Comparison of ENCODE assay signal across 11 mouse cellular contexts in the genomic region with DNA sequence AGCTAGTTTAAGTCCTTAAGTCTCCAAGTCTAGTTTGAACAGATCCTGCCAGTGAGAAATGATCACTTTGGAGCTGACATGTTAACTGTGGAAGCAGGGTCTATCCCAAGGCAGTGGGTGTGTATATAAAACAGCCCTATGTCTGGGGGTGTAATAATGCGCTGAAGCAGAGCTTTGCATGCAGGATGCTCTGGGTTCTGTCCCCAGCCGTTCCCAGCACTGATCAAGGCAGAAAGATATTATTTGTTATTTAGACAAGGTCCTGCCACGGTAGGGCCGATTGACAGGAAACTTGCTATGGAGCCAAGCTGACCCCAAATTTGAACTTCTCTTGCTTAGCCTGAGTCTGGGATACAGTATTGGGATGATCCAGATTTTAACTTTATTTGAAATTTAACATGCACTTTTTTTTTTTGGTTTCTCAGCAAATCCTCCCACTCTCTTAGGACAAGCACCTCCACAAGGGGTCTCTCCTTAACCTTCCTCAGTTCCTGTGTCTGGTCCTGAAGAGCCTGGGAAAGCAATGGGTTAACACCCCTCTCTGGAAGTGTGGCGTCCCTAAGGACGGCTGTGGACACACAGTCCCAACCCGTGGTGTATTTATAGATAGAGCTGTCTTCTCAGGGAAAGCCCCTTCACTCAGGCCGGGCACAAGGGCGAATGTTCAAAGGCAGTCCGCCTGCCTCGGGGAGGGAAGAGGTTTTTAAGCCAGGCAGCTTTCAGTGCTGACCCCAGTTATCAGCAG. TPM values are rescaled to one million over a fixed set of nuclear protein-coding genes. Genes with fewer than 3 reads are reported as not detected.
A peak's percentile ranks its signal among the peaks of the same experiment; 100 is the strongest.
DNase-seq lines count a peak whose midpoint lies in the region; ATAC-seq and TF ChIP-seq lines count a peak whose summit lies in the region.
"Had no signal": no experiment of that assay in that cellular context is flagged by ENCODE, and none has a peak within 500 bp of the region (broad histone marks: within the 10 kb centered on the region; RNA-seq: fewer than 3 reads in every experiment).

No protein-coding gene starts in this region.

- DNase-seq in heart, adult 18-20 months, result peak; percentile 59 to 78
- no peak for DNase-seq in heart, postnatal 25 days (ENCODE audit: low spot score)
- peak; percentile 30 for DNase-seq in retina, postnatal 1 day
- DNase-seq in retina, embryonic 14.5 days (ENCODE audit: low spot score), result no peak
- DNase-seq in stomach, postnatal 0 days (ENCODE audit: low spot score), result no peak
- no peak for DNase-seq in thymus, postnatal 10 days (ENCODE audit: low spot score in 2 of 2)
- DNase-seq in frontal cortex, postnatal 10 days (ENCODE audit: low spot score in 2 of 2), result no peak
- DNase-seq: kidney, postnatal 14 days had no signal

- H3K4me3 ChIP-seq in heart, embryonic 14.5 days (ENCODE audit: control insufficient read depth in 1 of 2, insufficient read depth in 1 of 2, low read depth in 1 of 2, low read length in 2 of 2), result no peak overlapping the region
- H3K4me3 ChIP-seq in stomach, postnatal 0 days (ENCODE audit: low read depth, low read length), result no peak overlapping the region
- H3K4me3 ChIP-seq: erythroblast, embryonic 14.5 days; limb, embryonic 13.5 days had no signal

- H3K36me3 ChIP-seq in heart, embryonic 14.5 days (ENCODE audit: control insufficient read depth, insufficient read depth, low read length), result no peaks in the 10 kb centered on the region
- H3K36me3 ChIP-seq in stomach, postnatal 0 days (ENCODE audit: control insufficient read depth, insufficient read depth, low read length), result no peaks in the 10 kb centered on the region
- H3K36me3 ChIP-seq: limb, embryonic 13.5 days had no signal

- TF ChIP-seq CTCF in stomach, postnatal 0 days (IDR thresholded peaks at IDR 0.05; ENCODE audit: low read depth), result peak; percentile 57

- peak overlapping the region; percentile 14; the same call in 1 of the 2 replicates for H3K9ac ChIP-seq in heart, embryonic 14.5 days (ENCODE audit: low read length)
- H3K9ac ChIP-seq in stomach, postnatal 0 days (ENCODE audit: low read length), result no peak overlapping the region
- H3K9ac ChIP-seq: limb, embryonic 13.5 days had no signal

- peaks cover 53 to 82% of the 10 kb centered on the region in 2 experiments for H3K4me1 ChIP-seq in heart, embryonic 14.5 days (ENCODE audit: control insufficient read depth in 2 of 2, insufficient read depth in 2 of 2, low read length in 2 of 2)
- H3K4me1 ChIP-seq in stomach, postnatal 0 days (replicated peaks; ENCODE audit: control insufficient read depth, insufficient read depth), result peaks cover 9% of the 10 kb centered on the region

- peak; percentile 51 for ATAC-seq in heart, embryonic 14.5 days (ENCODE audit: insufficient number of reproducible peaks, insufficient read depth, low FRiP score, low read depth)
- ATAC-seq in stomach, postnatal 0 days (ENCODE audit: low FRiP score, low TSS enrichment), result 0 out of 2 replicates have a peak, but pooled peaks have one; percentile 8

- peak overlapping the region; percentile 44 for H3K4me2 ChIP-seq in heart, embryonic 14.5 days (ENCODE audit: low read length)
- H3K4me2 ChIP-seq in stomach, postnatal 0 days (replicated peaks; ENCODE audit: low read depth), result no peak overlapping the region

- H3K9me3 ChIP-seq in heart, embryonic 14.5 days (ENCODE audit: control insufficient read depth, low read length), result no peaks in the 10 kb centered on the region
- no peaks in the 10 kb centered on the region for H3K9me3 ChIP-seq in stomach, postnatal 0 days (ENCODE audit: control insufficient read depth, low read length)
- H3K9me3 ChIP-seq: limb, embryonic 13.5 days had no signal

- WGBS in heart, embryonic 14.5 days, result 14% methylated on average over 11 of the region's 11 CpGs
- WGBS in stomach, postnatal 0 days, result 25% methylated on average over 11 of the region's 11 CpGs

- peak overlapping the region; percentile 83 to 88 for H3K27ac ChIP-seq in heart, embryonic 14.5 days (replicated peaks in 1 of 2; ENCODE audit: control insufficient read depth in 1 of 2, insufficient read depth in 1 of 2, low read depth in 2 of 2, low read length in 2 of 2)
- H3K27ac ChIP-seq in stomach, postnatal 0 days (replicated peaks), result peak overlapping the region; percentile 97
- H3K27ac ChIP-seq: limb, embryonic 13.5 days had no signal

- no peaks in the 10 kb centered on the region for H3K27me3 ChIP-seq in heart, embryonic 14.5 days (ENCODE audit: control insufficient read depth, insufficient read depth, low read length)
- no peaks in the 10 kb centered on the region for H3K27me3 ChIP-seq in stomach, postnatal 0 days (ENCODE audit: control insufficient read depth, insufficient read depth, low read length)
- H3K27me3 ChIP-seq: limb, embryonic 13.5 days had no signal

- intact Hi-C loops in heart, postnatal 25 days (cut with DNase I), result no loop called here

- no peak for TF ChIP-seq EP300 in stomach, postnatal 0 days (optimal IDR thresholded peaks at IDR 0.05)

RNA-seq across cellular contexts. Expression of a gene that starts 1.6 kb away (rescaled TPM):
- total RNA-seq in heart, adult 18-20 months (2021), result 10 to 100 TPM; 39.1 to 40.6 TPM
- 10 to 100 TPM; 52.6 to 64.6 TPM for total RNA-seq in heart, postnatal 25 days (2021)
- 6.3 and 7.0 TPM in 2 replicates for polyA plus RNA-seq in heart, embryonic 14.5 days (2014; fragmentation: Nextera tagmentation; extraction: Ambion mirVana)
- polyA plus RNA-seq in stomach, postnatal 0 days (2015; fragmentation: Nextera tagmentation; extraction: Ambion mirVana), result 9.4 and 10.4 TPM in 2 replicates

RNA-seq across cellular contexts. Expression of a gene that starts 30.8 kb away (rescaled TPM):
- total RNA-seq in heart, adult 18-20 months (2021), result 100 to 1,000 TPM; 159 to 167 TPM
- total RNA-seq in heart, postnatal 25 days (2021), result 100 to 1,000 TPM; 128 to 152 TPM
- polyA plus RNA-seq in heart, embryonic 14.5 days (2014; fragmentation: Nextera tagmentation; extraction: Ambion mirVana), result 54.3 and 57.2 TPM in 2 replicates
- 57.9 and 59.2 TPM in 2 replicates for polyA plus RNA-seq in stomach, postnatal 0 days (2015; fragmentation: Nextera tagmentation; extraction: Ambion mirVana)

RNA-seq across cellular contexts. Expression of a gene that starts 50.0 kb away (rescaled TPM):
- total RNA-seq in heart, adult 18-20 months (2021), result 10 to 100 TPM; 46.4 to 52.7 TPM
- 10 to 100 TPM; 52.1 to 60.8 TPM for total RNA-seq in heart, postnatal 25 days (2021)
- polyA plus RNA-seq in heart, embryonic 14.5 days (2014; fragmentation: Nextera tagmentation; extraction: Ambion mirVana), result 62.7 and 66.1 TPM in 2 replicates
- polyA plus RNA-seq in stomach, postnatal 0 days (2015; fragmentation: Nextera tagmentation; extraction: Ambion mirVana), result 254 and 328 TPM in 2 replicates

Comparison
In these comparisons a context has a peak if more than half of its experiments do, and no peak if none do; other contexts are left out.
1. DNase-seq: peak in heart, adult 18-20 months (2 of 2) and retina, postnatal 1 day (single experiment); none in heart, postnatal 25 days (single experiment), retina, embryonic 14.5 days (single experiment), stomach, postnatal 0 days (single experiment), thymus, postnatal 10 days (0 of 2) and frontal cortex, postnatal 10 days (0 of 2).